Mouse (Mus musculus) liver, embryonic 14.5 days (tissue): ENCODE measurements around the gene Trim62. TPM values are rescaled to one million over a fixed set of nuclear protein-coding genes. Genes with fewer than 3 reads are reported as not detected.

Experiments used
- ATAC-seq: fragments of 200-750 bp; cut with Nextera tagmentation; 2 replicates; pipeline ENCODE4 v1.8.0; 2017; ENCODE audit warnings: moderate number of reproducible peaks, mild to moderate bottlenecking, moderate library complexity; ENCODE audit not compliant: insufficient read depth
- DNase-seq, 3 experiments: peaks; one replicate each; pipeline ENCODE4 v3.0.0-alpha.2; 2012 to 2013; ENCODE audit warnings: low read depth in 3 of 3, low spot score in 3 of 3
- H3K27ac ChIP-seq: fragments of 300-500 bp; sonication (generic); 2 replicates; pipeline ENCODE4 v1.5.1; 2014; ENCODE audit warnings: moderate library complexity, mild to moderate bottlenecking, control low read depth, inconsistent platforms
- H3K27me3 ChIP-seq: fragments of 300-500 bp; sonication (generic); 2 replicates; pipeline ENCODE4 v1.6.1; 2014; ENCODE audit warnings: mild to moderate bottlenecking, low read length, moderate library complexity; ENCODE audit not compliant: control insufficient read depth, insufficient read depth
- H3K36me3 ChIP-seq: fragments of 300-500 bp; sonication (generic); replicated peaks from 2 replicates; pipeline ENCODE4 v1.6.1; 2014; ENCODE audit warnings: low read depth; ENCODE audit not compliant: control insufficient read depth, insufficient read depth
- H3K4me1 ChIP-seq, 2 experiments: fragments of 200-500 bp in 1 of 2; fragments of 300-500 bp in 1 of 2; sonication (generic) in 1 of 2; replicated peaks; 2 replicates each; pipeline ENCODE4 v1.6.1; 2012 to 2014; ENCODE audit warnings: antibody characterized with exemption in 1 of 2, inconsistent platforms in 1 of 2, low read length in 1 of 2; ENCODE audit not compliant: control insufficient read depth in 2 of 2, insufficient read depth in 2 of 2
- H3K4me2 ChIP-seq: fragments of 300-500 bp; sonication (generic); 2 replicates; pipeline ENCODE4 v1.6.1; 2014; ENCODE audit warnings: low read depth, mild to moderate bottlenecking, control low read depth, moderate library complexity
- H3K4me3 ChIP-seq, 2 experiments: fragments of 200-500 bp in 1 of 2; fragments of 300-500 bp in 1 of 2; sonication (generic) in 1 of 2; 2 replicates each; pipeline ENCODE4 v1.5.1; 2012 to 2014; ENCODE audit warnings: low read depth in 2 of 2, low read length in 2 of 2, mild to moderate bottlenecking in 2 of 2, control low read depth in 1 of 2, inconsistent platforms in 1 of 2, moderate library complexity in 1 of 2; ENCODE audit not compliant: insufficient read depth in 1 of 2
- H3K9ac ChIP-seq: fragments of 300-500 bp; sonication (generic); replicated peaks from 2 replicates; pipeline ENCODE4 v1.6.1; 2014; ENCODE audit warnings: mild to moderate bottlenecking, control low read depth, moderate library complexity
- H3K9me3 ChIP-seq: fragments of 300-500 bp; sonication (generic); 2 replicates; pipeline ENCODE4 v1.6.1; 2016; ENCODE audit warnings: low read length, mixed read lengths; ENCODE audit not compliant: control insufficient read depth
- CTCF ChIP-seq: IDR thresholded peaks from 2 replicates; pipeline ENCODE4 v1.5.1; 2016; ENCODE audit warnings: antibody characterized with exemption, low read depth, control low read depth
- EP300 ChIP-seq: IDR thresholded peaks from 2 replicates; pipeline ENCODE4 v1.6.1; 2016; ENCODE audit warnings: antibody characterized with exemption, low read depth
- WGBS: fragments of 180-500 bp; shearing (Covaris S2); extraction: QIAGEN DNeasy Blood & Tissue Kit; methylation state at CpG from one replicate; pipeline ENCODE4 v1.1.7; 2014; ENCODE audit not compliant: insufficient replicate concordance; 5-methylcytosine and 5-hydroxymethylcytosine counted together
- polyA plus RNA-seq, 2 experiments: library from polyadenylated mRNA; depleted of rRNA in 1 of 2; stranded (reverse) in 1 of 2; unstranded in 1 of 2; fragments of >200 nt; fragmentation: Nextera tagmentation in 1 of 2; extraction: Ambion mirVana in 1 of 2; gene quantifications; 2 replicates each; pipeline versions ENCODE4 v1.2.1 to v1.2.3; 2012 to 2014

The Trim62 gene
- polyA plus RNA-seq, 2 experiments: 0.25 to 0.30 TPM

GRCm38 (mm10) chr4:128912085-128912484, 28.7 kb downstream of the Trim62 start:
- ATAC-seq (no peak), DNase-seq (no peak)
- Histone ChIP-seq H3K36me3 (no peaks in the 10 kb centered on the region), H3K27me3 (no peaks in the 10 kb centered on the region), H3K4me1 (no peaks in the 10 kb centered on the region), H3K9me3 (no peaks in the 10 kb centered on the region), H3K9ac (no peak overlapping the region), H3K4me2 (no peak overlapping the region), H3K27ac (no peak overlapping the region), H3K4me3 (no peak overlapping the region)
- 70% methylated on average over 10 of the region's 10 CpGs for WGBS
- TF ChIP-seq CTCF: no peak
- no peak for TF ChIP-seq EP300

GRCm38 (mm10) chr4:128913794-128914193, 30.4 kb downstream of the Trim62 start:
- Histone ChIP-seq H3K9ac (no peak overlapping the region), H3K36me3 (no peaks in the 10 kb centered on the region), H3K9me3 (no peaks in the 10 kb centered on the region), H3K4me2 (no peak overlapping the region), H3K4me3 (no peak overlapping the region), H3K27me3 (no peaks in the 10 kb centered on the region), H3K4me1 (peaks cover 0 to 2% of the 10 kb centered on the region in 2 experiments; a peak in 1 of 4 replicates), H3K27ac (no peak overlapping the region)
- 16% methylated on average over 4 of the region's 4 CpGs for WGBS
- TF ChIP-seq EP300 (no peak), CTCF (no peak)
- ATAC-seq (no peak), DNase-seq (peak in 1 of 3 experiments; percentile 4)

GRCm38 (mm10) chr4:128917119-128917518, 33.7 kb downstream of the Trim62 start:
- Histone ChIP-seq H3K27ac (no peak overlapping the region), H3K4me1 (peaks cover 0 to 2% of the 10 kb centered on the region in 2 experiments; a peak in 1 of 4 replicates), H3K4me2 (no peak overlapping the region), H3K9me3 (no peaks in the 10 kb centered on the region), H3K27me3 (no peaks in the 10 kb centered on the region), H3K4me3 (no peak overlapping the region), H3K36me3 (no peaks in the 10 kb centered on the region), H3K9ac (no peak overlapping the region)
- ATAC-seq (no peak), DNase-seq (no peak)
- TF ChIP-seq EP300: no peak
- WGBS: 58% methylated on average over 3 of the region's 3 CpGs

GRCm38 (mm10) chr4:128917756-128918155, 34.4 kb downstream of the Trim62 start:
- 66% methylated on average over 6 of the region's 6 CpGs for WGBS
- no peak overlapping the region for H3K4me2 ChIP-seq
- H3K9me3 ChIP-seq: no peaks in the 10 kb centered on the region
- H3K36me3 ChIP-seq: no peaks in the 10 kb centered on the region
- ATAC-seq: no peak
- TF ChIP-seq CTCF (no peak), EP300 (no peak)
- H3K27me3 ChIP-seq: no peaks in the 10 kb centered on the region
- peaks cover 0 to 2% of the 10 kb centered on the region in 2 experiments; a peak in 1 of 4 replicates for H3K4me1 ChIP-seq
- no peak overlapping the region for H3K4me3 ChIP-seq
- H3K9ac ChIP-seq: no peak overlapping the region
- DNase-seq: no peak
- no peak overlapping the region for H3K27ac ChIP-seq

GRCm38 (mm10) chr4:128918187-128918586, 34.8 kb downstream of the Trim62 start:
- Histone ChIP-seq H3K9me3 (no peaks in the 10 kb centered on the region), H3K4me3 (no peak overlapping the region), H3K9ac (no peak overlapping the region), H3K4me1 (peaks cover 0 to 2% of the 10 kb centered on the region in 2 experiments; a peak in 1 of 4 replicates), H3K4me2 (no peak overlapping the region), H3K27ac (no peak overlapping the region), H3K36me3 (no peaks in the 10 kb centered on the region), H3K27me3 (0 out of 2 replicates have a peak, but pooled peaks cover 3% of the 10 kb centered on the region)
- WGBS: 33% methylated on average over 3 of the region's 3 CpGs
- DNase-seq (no peak), ATAC-seq (no peak)
- TF ChIP-seq EP300 (no peak), CTCF (no peak)
